Mouse (Mus musculus): Measurements from ENCODE around the gene Gm20388. TPM values are rescaled to one million over a fixed set of nuclear protein-coding genes. Genes with fewer than 3 reads are reported as not detected.

Gm20388 gene
- polyA plus RNA-seq, 1 experiment from 2014 or later: 7.4 TPM

- H3K4me2 ChIP-seq: no peak overlapping the region
- no peaks in the 10 kb centered on the region for H3K4me1 ChIP-seq
- H3K36me3 ChIP-seq: no peaks in the 10 kb centered on the region
- H3K27me3 ChIP-seq: no peaks in the 10 kb centered on the region
- no peaks in the 10 kb centered on the region for H3K9me3 ChIP-seq (replicated peaks)
- WGBS: 82% methylated on average over 7 of the region's 7 CpGs
- no peak overlapping the region for H3K27ac ChIP-seq
- no peak for ATAC-seq (replicated peaks; ENCODE audit: low FRiP score)
- H3K4me3 ChIP-seq (replicated peaks): no peak overlapping the region
- H3K9ac ChIP-seq: no peak overlapping the region
Measured at GRCm38 (mm10) chr8:124106328-124107195, 4195.9 kb downstream of the Gm20388 start.

GRCm38 (mm10) chr8:124113108-124113507 lies 4202.5 kb downstream of the Gm20388 start:
- Histone ChIP-seq H3K4me3 (replicated peaks) (no peak overlapping the region), H3K4me1 (no peaks in the 10 kb centered on the region), H3K27ac (no peak overlapping the region), H3K27me3 (no peaks in the 10 kb centered on the region), H3K4me2 (no peak overlapping the region), H3K9me3 (replicated peaks) (peaks cover 8% of the 10 kb centered on the region; the same call in 1 of the 2 replicates), H3K9ac (no peak overlapping the region), H3K36me3 (no peaks in the 10 kb centered on the region)
- ATAC-seq (replicated peaks; ENCODE audit: low FRiP score): no peak
- WGBS: 69% methylated on average over 10 of the region's 10 CpGs

- Histone ChIP-seq H3K36me3 (no peaks in the 10 kb centered on the region), H3K9ac (no peak overlapping the region), H3K4me2 (no peak overlapping the region), H3K9me3 (replicated peaks) (no peaks in the 10 kb centered on the region; the same call in 1 of the 2 replicates), H3K4me1 (no peaks in the 10 kb centered on the region), H3K4me3 (replicated peaks) (no peak overlapping the region), H3K27me3 (no peaks in the 10 kb centered on the region), H3K27ac (no peak overlapping the region)
- WGBS: 89% methylated on average over 20 of the region's 20 CpGs
- ATAC-seq (replicated peaks; ENCODE audit: low FRiP score): no peak
Measured at GRCm38 (mm10) chr8:124125241-124125640, 4214.6 kb downstream of the Gm20388 start.

- Histone ChIP-seq H3K4me3 (replicated peaks) (no peak overlapping the region), H3K27me3 (no peaks in the 10 kb centered on the region), H3K4me1 (peaks cover 38% of the 10 kb centered on the region), H3K27ac (no peak overlapping the region), H3K4me2 (no peak overlapping the region), H3K36me3 (no peaks in the 10 kb centered on the region), H3K9ac (no peak overlapping the region), H3K9me3 (replicated peaks) (no peaks in the 10 kb centered on the region)
- no peak; the same call in 1 of the 2 replicates for ATAC-seq (replicated peaks; ENCODE audit: low FRiP score)
- WGBS: 54% methylated on average over 5 of the region's 5 CpGs
Measured at GRCm38 (mm10) chr8:124137261-124137660, 4226.6 kb downstream of the Gm20388 start.

GRCm38 (mm10) chr8:124140211-124140790 lies 4229.7 kb downstream of the Gm20388 start:
- WGBS: 42% methylated on average over 11 of the region's 11 CpGs
- peaks cover 46% of the 10 kb centered on the region for H3K4me1 ChIP-seq
- H3K9ac ChIP-seq: no peak overlapping the region
- H3K9me3 ChIP-seq (replicated peaks): no peaks in the 10 kb centered on the region
- no peaks in the 10 kb centered on the region for H3K36me3 ChIP-seq
- no peak for ATAC-seq (replicated peaks; ENCODE audit: low FRiP score)
- H3K27me3 ChIP-seq: no peaks in the 10 kb centered on the region
- H3K27ac ChIP-seq: no peak overlapping the region
- H3K4me3 ChIP-seq (replicated peaks): no peak overlapping the region
- H3K4me2 ChIP-seq: peak overlapping the region; percentile 24

GRCm38 (mm10) chr8:124140868-124141431 lies 4230.3 kb downstream of the Gm20388 start:
- Histone ChIP-seq H3K4me1 (peaks cover 46% of the 10 kb centered on the region), H3K9me3 (replicated peaks) (no peaks in the 10 kb centered on the region), H3K27ac (peak overlapping the region; percentile 32; the same call in 1 of the 2 replicates), H3K27me3 (no peaks in the 10 kb centered on the region), H3K36me3 (no peaks in the 10 kb centered on the region), H3K9ac (no peak overlapping the region), H3K4me2 (peak overlapping the region; percentile 24), H3K4me3 (replicated peaks) (no peak overlapping the region)
- 51% methylated on average over 20 of the region's 20 CpGs for WGBS
- no peak for ATAC-seq (replicated peaks; ENCODE audit: low FRiP score)

- Histone ChIP-seq H3K4me2 (no peak overlapping the region), H3K9me3 (replicated peaks) (no peaks in the 10 kb centered on the region), H3K27ac (no peak overlapping the region), H3K9ac (no peak overlapping the region), H3K4me3 (replicated peaks) (no peak overlapping the region), H3K27me3 (no peaks in the 10 kb centered on the region), H3K4me1 (peaks cover 46% of the 10 kb centered on the region), H3K36me3 (no peaks in the 10 kb centered on the region)
- no peak for ATAC-seq (replicated peaks; ENCODE audit: low FRiP score)
- WGBS: 39% methylated on average over 9 of the region's 9 CpGs
Measured at GRCm38 (mm10) chr8:124141681-124142391, 4231.2 kb downstream of the Gm20388 start.

GRCm38 (mm10) chr8:124143003-124143402 lies 4232.4 kb downstream of the Gm20388 start:
- H3K27me3 ChIP-seq: no peaks in the 10 kb centered on the region
- H3K9me3 ChIP-seq (replicated peaks): no peaks in the 10 kb centered on the region
- H3K4me1 ChIP-seq: peaks cover 40% of the 10 kb centered on the region
- WGBS: 51% methylated on average over 5 of the region's 5 CpGs
- no peak overlapping the region for H3K9ac ChIP-seq
- no peak overlapping the region for H3K27ac ChIP-seq
- H3K4me2 ChIP-seq: no peak overlapping the region
- no peak for ATAC-seq (replicated peaks; ENCODE audit: low FRiP score)
- no peak overlapping the region for H3K4me3 ChIP-seq (replicated peaks)
- H3K36me3 ChIP-seq: no peaks in the 10 kb centered on the region

GRCm38 (mm10) chr8:124143871-124144618 lies 4233.4 kb downstream of the Gm20388 start:
- H3K4me2 ChIP-seq: 0 out of 2 replicates have a peak overlapping the region, but pooled peaks have one; percentile 3
- H3K36me3 ChIP-seq: no peaks in the 10 kb centered on the region
- no peak for ATAC-seq (replicated peaks; ENCODE audit: low FRiP score)
- H3K4me1 ChIP-seq: peaks cover 31% of the 10 kb centered on the region
- H3K9me3 ChIP-seq (replicated peaks): no peaks in the 10 kb centered on the region
- no peak overlapping the region for H3K9ac ChIP-seq
- no peaks in the 10 kb centered on the region for H3K27me3 ChIP-seq
- no peak overlapping the region for H3K4me3 ChIP-seq (replicated peaks)
- no peak overlapping the region for H3K27ac ChIP-seq
- 76% methylated on average over 16 of the region's 16 CpGs for WGBS

- H3K4me3 ChIP-seq (replicated peaks): no peak overlapping the region
- 59% methylated on average over 12 of the region's 12 CpGs for WGBS
Measured at GRCm38 (mm10) chr8:124144619-124144980, 4234.0 kb downstream of the Gm20388 start.

GRCm38 (mm10) chr8:124146286-124146685 lies 4235.6 kb downstream of the Gm20388 start:
- Histone ChIP-seq H3K27ac (no peak overlapping the region), H3K9ac (no peak overlapping the region), H3K4me3 (replicated peaks) (no peak overlapping the region), H3K9me3 (replicated peaks) (no peaks in the 10 kb centered on the region), H3K36me3 (no peaks in the 10 kb centered on the region), H3K4me2 (no peak overlapping the region), H3K4me1 (peaks cover 16% of the 10 kb centered on the region), H3K27me3 (no peaks in the 10 kb centered on the region)
- ATAC-seq (replicated peaks; ENCODE audit: low FRiP score): no peak
- 81% methylated on average over 5 of the region's 5 CpGs for WGBS

More at GRCm38 (mm10) chr8:124144619-124144980, 4234.0 kb downstream of the Gm20388 start:
- Histone ChIP-seq H3K27ac (no peak overlapping the region), H3K36me3 (no peaks in the 10 kb centered on the region), H3K9ac (no peak overlapping the region), H3K4me1 (peaks cover 31% of the 10 kb centered on the region), H3K9me3 (replicated peaks) (no peaks in the 10 kb centered on the region), H3K27me3 (no peaks in the 10 kb centered on the region), H3K4me2 (0 out of 2 replicates have a peak overlapping the region, but pooled peaks have one; percentile 3)
- ATAC-seq (replicated peaks; ENCODE audit: low FRiP score): no peak
